8 mouse cellular contexts compared by ENCODE assay signal in genomic region chr14:50896747-50897373, GRCm38 (mm10). TPM values are rescaled to one million over a fixed set of nuclear protein-coding genes. Genes with fewer than 3 reads are reported as not detected.
DNase-seq lines count a peak whose midpoint lies in the region; ATAC-seq lines count a peak whose summit lies in the region.

No protein-coding gene starts in this region.

- peak overlapping the region; percentile 83 for H3K4me2 ChIP-seq in forebrain, embryonic 13.5 days
- peak overlapping the region; percentile 66 for H3K4me2 ChIP-seq in midbrain, embryonic 11.5 days

- peak; percentile 28 for DNase-seq in kidney, postnatal 10 days
- DNase-seq in kidney, adult 11 months = no peak
- DNase-seq in brain, adult 2 months (ENCODE audit: low read depth, low spot score) = peak; percentile 78
- DNase-seq in kidney, postnatal 4 days = peak; percentile 21 to 47
- DNase-seq in midbrain, embryonic 11.5 days (ENCODE audit: low spot score, missing footprints) = no peak
- no peak for DNase-seq in spleen, postnatal 36 days (ENCODE audit: low spot score in 2 of 2)

- H3K27me3 ChIP-seq in forebrain, embryonic 13.5 days = peaks cover 16% of the 10 kb centered on the region
- no peaks in the 10 kb centered on the region; the same call in none of the 2 replicates for H3K27me3 ChIP-seq in midbrain, embryonic 11.5 days (ENCODE audit: control insufficient read depth, insufficient read depth, low read length)

- no peaks in the 10 kb centered on the region for H3K36me3 ChIP-seq in forebrain, embryonic 13.5 days (ENCODE audit: poor library complexity, severe bottlenecking)
- H3K36me3 ChIP-seq in midbrain, embryonic 11.5 days (ENCODE audit: control insufficient read depth, insufficient read depth, low read length) = no peaks in the 10 kb centered on the region

- WGBS in forebrain, embryonic 13.5 days = 17% methylated on average over 23 of the region's 23 CpGs
- 16% methylated on average over 23 of the region's 23 CpGs for WGBS in midbrain, embryonic 11.5 days

- peak overlapping the region; percentile 66 for H3K9ac ChIP-seq in forebrain, embryonic 13.5 days
- H3K9ac ChIP-seq in midbrain, embryonic 11.5 days (ENCODE audit: low read length) = peak overlapping the region; percentile 56

- peaks cover 12% of the 10 kb centered on the region for H3K4me1 ChIP-seq in forebrain, embryonic 13.5 days
- peaks cover 5% of the 10 kb centered on the region for H3K4me1 ChIP-seq in midbrain, embryonic 11.5 days (ENCODE audit: control insufficient read depth, insufficient read depth, low read length)

- peak overlapping the region; percentile 50 for H3K4me3 ChIP-seq in forebrain, embryonic 13.5 days
- peak overlapping the region; percentile 36 for H3K4me3 ChIP-seq in midbrain, embryonic 11.5 days (ENCODE audit: low read depth, low read length)

- H3K27ac ChIP-seq in forebrain, embryonic 13.5 days = no peak overlapping the region
- H3K27ac ChIP-seq in midbrain, embryonic 11.5 days (ENCODE audit: low read depth, low read length) = no peak overlapping the region

- H3K9me3 ChIP-seq in forebrain, embryonic 13.5 days (replicated peaks) = no peaks in the 10 kb centered on the region
- H3K9me3 ChIP-seq in midbrain, embryonic 11.5 days (ENCODE audit: control insufficient read depth, low read length) = no peaks in the 10 kb centered on the region

- ATAC-seq in forebrain, embryonic 13.5 days = peak; percentile 78; the same call in 1 of the 2 replicates
- ATAC-seq in midbrain, embryonic 11.5 days (ENCODE audit: low FRiP score) = peak; percentile 45
- no peak for ATAC-seq in erythroid progenitor cell, adult 5-6 weeks (replicated peaks; ENCODE audit: low FRiP score, poor library complexity, severe bottlenecking)

RNA-seq across cellular contexts. Expression of gene Klhl33, which starts 0.4 kb away (rescaled TPM):
- polyA plus RNA-seq in forebrain, embryonic 13.5 days (2015; fragmentation: Nextera tagmentation; extraction: Ambion mirVana) = 0.12 and 0.29 TPM in 2 replicates
- 0.15 and 0.25 TPM in 2 replicates for polyA plus RNA-seq in midbrain, embryonic 11.5 days (2014; fragmentation: Nextera tagmentation; extraction: Ambion mirVana)
- total RNA-seq in erythroid progenitor cell, adult 5-6 weeks (2015; ENCODE audit: low replicate concordance) = not detected in 2 replicates
- total RNA-seq in erythroid progenitor cell, adult 5-6 weeks (2017; ENCODE audit: low replicate concordance) = not detected in 2 replicates

RNA-seq across cellular contexts. Expression of gene Tep1, which starts 26.5 kb away (rescaled TPM):
- polyA plus RNA-seq in forebrain, embryonic 13.5 days (2015; fragmentation: Nextera tagmentation; extraction: Ambion mirVana) = 1.9 and 3.5 TPM in 2 replicates
- 4.9 and 5.5 TPM in 2 replicates for polyA plus RNA-seq in midbrain, embryonic 11.5 days (2014; fragmentation: Nextera tagmentation; extraction: Ambion mirVana)
- 12.3 and 13.8 TPM in 2 replicates for total RNA-seq in erythroid progenitor cell, adult 5-6 weeks (2015; ENCODE audit: low replicate concordance)
- 3.0 and 3.6 TPM in 2 replicates for total RNA-seq in erythroid progenitor cell, adult 5-6 weeks (2017; ENCODE audit: low replicate concordance)

RNA-seq across cellular contexts. Expression of gene Osgep, which starts 27.8 kb away (rescaled TPM):
- polyA plus RNA-seq in forebrain, embryonic 13.5 days (2015; fragmentation: Nextera tagmentation; extraction: Ambion mirVana) = 150 and 164 TPM in 2 replicates
- polyA plus RNA-seq in midbrain, embryonic 11.5 days (2014; fragmentation: Nextera tagmentation; extraction: Ambion mirVana) = 157 and 165 TPM in 2 replicates
- 39.3 and 75.5 TPM in 2 replicates for total RNA-seq in erythroid progenitor cell, adult 5-6 weeks (2015; ENCODE audit: low replicate concordance)
- 14.8 and 16.6 TPM in 2 replicates for total RNA-seq in erythroid progenitor cell, adult 5-6 weeks (2017; ENCODE audit: low replicate concordance)

RNA-seq across cellular contexts. Expression of gene Apex1, which starts 27.9 kb away (rescaled TPM):
- 355 and 364 TPM in 2 replicates for polyA plus RNA-seq in forebrain, embryonic 13.5 days (2015; fragmentation: Nextera tagmentation; extraction: Ambion mirVana)
- 401 and 413 TPM in 2 replicates for polyA plus RNA-seq in midbrain, embryonic 11.5 days (2014; fragmentation: Nextera tagmentation; extraction: Ambion mirVana)
- total RNA-seq in erythroid progenitor cell, adult 5-6 weeks (2015; ENCODE audit: low replicate concordance) = 16.6 and 28.9 TPM in 2 replicates
- 8.3 and 13.2 TPM in 2 replicates for total RNA-seq in erythroid progenitor cell, adult 5-6 weeks (2017; ENCODE audit: low replicate concordance)

RNA-seq across cellular contexts. Expression of gene Pip4p1, which starts 33.8 kb away (rescaled TPM):
- polyA plus RNA-seq in forebrain, embryonic 13.5 days (2015; fragmentation: Nextera tagmentation; extraction: Ambion mirVana) = 73.7 and 76.9 TPM in 2 replicates
- polyA plus RNA-seq in midbrain, embryonic 11.5 days (2014; fragmentation: Nextera tagmentation; extraction: Ambion mirVana) = 48.4 and 59.0 TPM in 2 replicates
- 34.4 and 37.8 TPM in 2 replicates for total RNA-seq in erythroid progenitor cell, adult 5-6 weeks (2015; ENCODE audit: low replicate concordance)
- 23.5 and 28.2 TPM in 2 replicates for total RNA-seq in erythroid progenitor cell, adult 5-6 weeks (2017; ENCODE audit: low replicate concordance)

Comparison
In these comparisons a context has a peak if more than half of its experiments do, and no peak if none do; other contexts are left out.
1. DNase-seq: peak in kidney, postnatal 10 days (single experiment), brain, adult 2 months (single experiment) and kidney, postnatal 4 days (2 of 2); none in kidney, adult 11 months (single experiment), midbrain, embryonic 11.5 days (single experiment) and spleen, postnatal 36 days (0 of 2).